15 mouse cellular contexts compared by ENCODE assay signal in genomic region chr2:154732503-154733141, GRCm38 (mm10). TPM values are rescaled to one million over a fixed set of nuclear protein-coding genes. Genes with fewer than 3 reads are reported as not detected.
DNase-seq lines count a peak whose midpoint lies in the region; TF ChIP-seq lines count a peak whose summit lies in the region.
"Had no signal": no experiment of that assay in that cellular context is flagged by ENCODE, and none has a peak within 500 bp of the region (broad histone marks: within the 10 kb centered on the region; RNA-seq: fewer than 3 reads in every experiment).

No protein-coding gene starts in this region.

- TF ChIP-seq CTCF in lung, adult 2 months (IDR thresholded peaks at IDR 0.05; ENCODE audit: insufficient read depth, low read length): no peak

- WGBS in lung, adult 2 months: 64% methylated on average over 9 of the region's 9 CpGs

- no peak overlapping the region for H3K4me3 ChIP-seq in lung, adult 2 months (replicated peaks; ENCODE audit: extremely low read depth, low read depth, low read length)
- H3K4me3 ChIP-seq: forebrain, embryonic 13.5 days; heart, embryonic 13.5 days; hindbrain, embryonic 12.5 days; liver, embryonic 15.5 days; stomach, embryonic 15.5 days had no signal

- no peaks in the 10 kb centered on the region for H3K27me3 ChIP-seq in splenic B cell, adult 2 months (ENCODE audit: control insufficient read depth, insufficient read depth, low read length, poor library complexity, severe bottlenecking)
- H3K27me3 ChIP-seq: heart, embryonic 13.5 days; hindbrain, embryonic 12.5 days; stomach, embryonic 15.5 days had no signal

- no peaks in the 10 kb centered on the region for H3K36me3 ChIP-seq in splenic B cell, adult 2 months (ENCODE audit: control insufficient read depth, insufficient read depth, low read length, poor library complexity, severe bottlenecking)
- H3K36me3 ChIP-seq: heart, embryonic 13.5 days; hindbrain, embryonic 12.5 days; liver, embryonic 15.5 days; stomach, embryonic 15.5 days had no signal

- TF ChIP-seq POLR2A in lung, adult 2 months (IDR thresholded peaks at IDR 0.05; ENCODE audit: borderline replicate concordance, extremely low read depth, low read depth, low read length): no peak

- no peaks in the 10 kb centered on the region for H3K4me1 ChIP-seq in lung, adult 2 months (ENCODE audit: control insufficient read depth, insufficient read depth, low read length)
- H3K4me1 ChIP-seq: liver, embryonic 15.5 days; stomach, embryonic 15.5 days had no signal

- DNase-seq in lung, adult 18-20 months: peak; percentile 8 to 29
- DNase-seq in lung, adult 2 months: no peak
- peak; percentile 68 for DNase-seq in Muller cell, postnatal 12 days (ENCODE audit: inconsistent ontology term)
- DNase-seq in lung, postnatal 14 days: peak; percentile 8
- DNase-seq in splenic B cell, adult 2 months (ENCODE audit: low read depth, low spot score): peak; percentile 26
- DNase-seq in thymus, postnatal 25 days: no peak
- DNase-seq in kidney, postnatal 4 days: no peak
- DNase-seq: cerebellum, postnatal 10 days had no signal

RNA-seq across cellular contexts. Expression of gene Gm14214, which starts 37.2 kb away (rescaled TPM):
- polyA plus RNA-seq in lung, adult 2 months (2012; rRNA removed): not detected in 2 replicates
- polyA plus RNA-seq: embryonic facial prominence, embryonic 14.5 days; forebrain, embryonic 13.5 days; heart, embryonic 13.5 days; hindbrain, embryonic 12.5 days; kidney, postnatal 0 days; liver, embryonic 15.5 days; stomach, embryonic 15.5 days had no signal

RNA-seq across cellular contexts. Expression of gene Raly, which starts 58.3 kb away (rescaled TPM):
- polyA plus RNA-seq in lung, adult 2 months (2012; rRNA removed): 188 and 211 TPM in 2 replicates

RNA-seq across cellular contexts. Expression of gene a, which starts 58.6 kb away (rescaled TPM):
- not detected in 2 replicates for polyA plus RNA-seq in lung, adult 2 months (2012; rRNA removed)

Comparison
In these comparisons a context has a peak if more than half of its experiments do, and no peak if none do; other contexts are left out.
1. DNase-seq: peak in lung, adult 18-20 months (2 of 2), Muller cell, postnatal 12 days (single experiment), lung, postnatal 14 days (single experiment) and splenic B cell, adult 2 months (single experiment); none in lung, adult 2 months (single experiment), thymus, postnatal 25 days (single experiment) and kidney, postnatal 4 days (0 of 2).